Mouse (Mus musculus) hindbrain, embryonic 14.5 days (tissue): ENCODE results near the gene Gm42791. TPM values are rescaled to one million over a fixed set of nuclear protein-coding genes. Genes with fewer than 3 reads are reported as not detected.

Experiments
- ATAC-seq: fragments of 200-750 bp; cut with Nextera tagmentation; 2 replicates; pipeline ENCODE4 v1.8.0; 2017; ENCODE audit warnings: moderate number of reproducible peaks, mild to moderate bottlenecking, moderate TSS enrichment, moderate library complexity; ENCODE audit not compliant: low FRiP score
- DNase-seq: peaks from one replicate; pipeline ENCODE4 v3.0.0-alpha.2; 2015; ENCODE audit warnings: low spot score
- H3K27ac ChIP-seq: fragments of 300-500 bp; sonication (generic); 2 replicates; pipeline ENCODE4 v1.5.1; 2014; ENCODE audit warnings: mild to moderate bottlenecking, moderate library complexity
- H3K27me3 ChIP-seq: fragments of 300-500 bp; sonication (generic); 2 replicates; pipeline ENCODE4 v1.6.1; 2014; ENCODE audit warnings: mild to moderate bottlenecking, low read length, mixed read lengths; ENCODE audit not compliant: control insufficient read depth, insufficient read depth
- H3K36me3 ChIP-seq: fragments of 300-500 bp; sonication (generic); replicated peaks from 2 replicates; pipeline ENCODE4 v1.6.1; 2014; ENCODE audit not compliant: control insufficient read depth, insufficient read depth
- H3K4me1 ChIP-seq: fragments of 300-500 bp; sonication (generic); replicated peaks from 2 replicates; pipeline ENCODE4 v1.6.1; 2014; ENCODE audit warnings: antibody characterized with exemption, low read length, mixed read lengths; ENCODE audit not compliant: control insufficient read depth, insufficient read depth
- H3K4me2 ChIP-seq: fragments of 300-500 bp; sonication (generic); replicated peaks from 2 replicates; pipeline ENCODE4 v1.6.1; 2014; ENCODE audit warnings: mild to moderate bottlenecking, moderate library complexity
- H3K4me3 ChIP-seq: fragments of 300-500 bp; sonication (generic); replicated peaks from 2 replicates; pipeline ENCODE4 v1.5.1; 2014; ENCODE audit warnings: mild to moderate bottlenecking, low read length
- H3K9ac ChIP-seq: fragments of 300-500 bp; sonication (generic); 2 replicates; pipeline ENCODE4 v1.6.1; 2014
- H3K9me3 ChIP-seq: fragments of 300-500 bp; sonication (generic); 2 replicates; pipeline ENCODE4 v1.6.1; 2016; ENCODE audit warnings: low read length; ENCODE audit not compliant: control insufficient read depth
- WGBS: fragments of 180-500 bp; shearing (Covaris S2); extraction: QIAGEN DNeasy Blood & Tissue Kit; methylation state at CpG from one replicate; pipeline ENCODE4 v1.1.7; 2014; 5-methylcytosine and 5-hydroxymethylcytosine counted together
- polyA plus RNA-seq: library from polyadenylated mRNA; unstranded; fragments of >200 nt; fragmentation: Nextera tagmentation; extraction: Ambion mirVana; gene quantifications from 2 replicates; pipeline ENCODE4 v1.2.1, GENCODE M21; 2014

Gm42791 gene
- polyA plus RNA-seq, 1 experiment from 2014 or later: 0.33 TPM

DNA sequence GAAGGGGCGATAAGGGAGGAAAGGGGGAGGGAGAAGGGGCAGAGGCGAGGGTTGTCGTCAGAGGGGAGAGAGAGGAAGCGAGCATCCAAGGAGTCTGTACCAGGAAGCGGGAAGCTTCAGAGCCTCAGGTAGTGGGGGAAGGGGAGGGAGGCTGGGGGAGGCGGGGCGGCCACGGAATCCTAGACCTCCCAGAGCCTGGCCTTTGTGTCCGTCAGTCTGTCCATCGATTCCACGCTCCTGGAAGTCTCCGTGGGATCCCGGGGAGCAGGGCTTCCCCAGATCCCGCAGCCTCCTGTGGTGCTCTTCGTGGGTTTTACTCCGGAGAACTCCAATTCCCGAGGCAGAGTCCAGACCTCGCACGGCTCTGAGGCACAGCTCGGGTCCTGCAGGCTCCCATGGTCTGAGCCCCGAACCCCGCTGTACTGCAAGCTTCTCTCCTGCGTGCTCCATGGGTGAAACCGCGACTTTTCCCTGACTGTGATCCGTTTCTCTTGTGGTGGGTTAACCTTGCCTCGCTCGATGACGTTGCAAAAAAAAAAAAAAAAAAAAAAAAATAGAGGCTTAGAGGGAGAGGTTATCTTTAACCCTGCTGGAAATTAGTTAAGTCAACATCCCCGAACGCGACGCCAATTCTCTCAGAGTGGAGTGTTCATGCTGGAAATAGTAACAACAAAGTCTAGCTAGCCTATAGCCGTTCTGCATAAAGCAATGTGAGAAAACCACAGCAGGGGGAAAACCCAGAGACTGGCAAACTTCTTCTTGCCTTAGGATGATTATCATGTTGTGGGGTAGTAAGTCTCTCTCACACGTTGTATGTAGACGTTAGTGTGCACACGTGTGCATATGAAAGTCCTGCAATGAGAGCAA is 20.6 kb upstream of the Gm42791 start:
- Histone ChIP-seq H3K9ac (peak overlapping the region; percentile 60), H3K4me1 (peaks cover 10% of the 10 kb centered on the region; the same call in 1 of the 2 replicates), H3K27me3 (peaks cover 7% of the 10 kb centered on the region; the same call in 1 of the 2 replicates), H3K36me3 (no peaks in the 10 kb centered on the region), H3K4me2 (peak overlapping the region; percentile 87), H3K9me3 (no peaks in the 10 kb centered on the region), H3K27ac (no peak overlapping the region), H3K4me3 (peak overlapping the region; percentile 41)
- ATAC-seq: peak; percentile 68
- WGBS: 2% methylated on average over 36 of the region's 37 CpGs
- no peak for DNase-seq

DNA sequence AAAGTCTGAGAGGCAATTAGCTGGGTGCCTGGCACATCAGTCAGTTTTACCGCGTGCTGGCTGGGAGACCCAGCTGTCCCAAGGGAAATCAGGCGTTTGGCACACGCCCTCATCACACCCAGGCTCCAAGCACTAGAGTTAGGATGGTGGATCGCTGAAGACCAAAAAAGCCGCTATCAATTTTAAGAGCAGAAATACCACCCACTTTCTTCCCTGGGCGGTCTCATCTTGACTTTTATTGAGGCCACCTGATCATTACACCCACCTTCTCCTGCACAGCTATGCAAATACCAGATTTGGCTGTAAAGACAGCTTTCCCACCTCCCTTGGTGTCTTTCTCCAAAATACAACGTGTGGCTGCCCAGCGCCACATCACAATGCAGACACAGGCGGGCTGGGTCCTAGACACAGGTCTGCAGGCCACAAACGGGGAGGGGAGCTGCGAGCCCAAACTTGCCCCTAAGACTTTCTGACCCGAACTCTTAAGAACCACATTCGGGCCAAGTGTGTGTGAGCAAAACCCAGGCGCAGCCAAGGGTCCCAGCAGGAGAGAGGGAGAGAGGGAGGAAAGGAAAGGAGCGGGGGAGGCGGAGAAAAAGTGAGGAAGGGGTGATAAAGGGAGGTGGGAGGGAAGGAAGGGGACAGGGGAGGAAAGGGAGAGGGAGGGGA is 19.8 kb upstream of the Gm42791 start:
- H3K4me1 ChIP-seq: peaks cover 10% of the 10 kb centered on the region; the same call in 1 of the 2 replicates
- ATAC-seq (peak; percentile 4; the same call in 1 of the 2 replicates), DNase-seq (no peak)
- peaks cover 7% of the 10 kb centered on the region; the same call in 1 of the 2 replicates for H3K27me3 ChIP-seq
- H3K9me3 ChIP-seq: no peaks in the 10 kb centered on the region
- WGBS: 11% methylated on average over 17 of the region's 17 CpGs
- H3K4me2 ChIP-seq: peak overlapping the region; percentile 87
- no peaks in the 10 kb centered on the region for H3K36me3 ChIP-seq
- peak overlapping the region; percentile 41 for H3K4me3 ChIP-seq
- H3K9ac ChIP-seq: peak overlapping the region; percentile 60; the same call in 1 of the 2 replicates
- H3K27ac ChIP-seq: no peak overlapping the region

DNA sequence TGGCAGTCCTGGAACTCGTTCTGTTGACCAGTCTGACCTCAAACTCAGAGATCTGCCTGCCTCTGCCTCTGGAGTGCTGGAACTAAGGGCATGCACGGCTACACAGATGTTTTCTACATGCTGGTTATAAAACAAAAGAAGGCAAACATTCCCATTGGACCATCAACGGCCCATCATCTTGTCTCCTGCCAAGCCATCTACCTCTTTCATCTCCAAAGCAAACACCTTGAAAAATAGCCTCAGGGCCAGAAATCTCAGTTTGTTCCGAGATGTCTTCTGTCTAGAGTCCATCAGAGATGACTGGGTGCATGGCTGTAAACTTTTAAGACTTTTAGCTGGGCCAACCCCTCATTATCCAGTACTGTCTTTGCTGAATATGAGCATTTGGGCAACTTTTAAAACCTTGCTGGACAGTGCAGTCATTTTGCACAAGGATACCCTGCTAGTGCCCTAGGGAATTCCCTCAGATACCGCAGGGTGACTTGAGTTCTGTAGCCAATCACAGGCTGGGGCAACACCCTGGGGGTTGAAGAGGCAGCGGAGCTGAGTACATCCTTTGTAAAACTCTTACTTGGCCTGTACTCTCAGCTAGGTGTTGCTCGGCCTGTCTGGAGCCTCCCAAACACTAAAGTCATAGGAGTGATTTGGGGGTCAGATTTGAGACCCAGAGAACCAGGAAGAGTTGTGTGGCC is 19.0 kb upstream of the Gm42791 start:
- Histone ChIP-seq H3K9ac (no peak overlapping the region), H3K27ac (no peak overlapping the region), H3K27me3 (peaks cover 7% of the 10 kb centered on the region; the same call in 1 of the 2 replicates), H3K36me3 (no peaks in the 10 kb centered on the region), H3K4me3 (no peak overlapping the region), H3K4me2 (no peak overlapping the region), H3K9me3 (no peaks in the 10 kb centered on the region), H3K4me1 (peaks cover 10% of the 10 kb centered on the region; the same call in 1 of the 2 replicates)
- DNase-seq: no peak
- 74% methylated on average over 7 of the region's 7 CpGs for WGBS
- no peak for ATAC-seq

DNA sequence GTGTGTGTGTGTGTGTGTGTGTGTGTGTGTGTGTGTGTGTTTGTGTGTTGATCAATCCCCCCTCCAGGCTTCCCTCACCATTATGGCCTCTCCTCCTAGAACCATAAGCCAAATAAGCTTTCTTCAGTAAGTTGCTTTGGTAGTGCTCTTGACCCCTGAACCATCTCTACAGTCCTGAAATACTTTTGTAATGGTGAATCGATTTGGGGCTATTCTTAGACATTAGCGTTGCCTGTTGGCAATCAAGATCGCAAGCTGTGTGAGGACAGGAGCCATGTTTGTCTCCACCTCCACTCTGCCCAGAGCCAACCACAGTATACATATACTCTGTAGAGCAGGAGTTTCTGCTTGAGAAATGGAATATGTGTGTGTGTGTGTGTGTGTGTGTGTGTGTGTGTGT is 14.2 kb upstream of the Gm42791 start:
- ATAC-seq (no peak), DNase-seq (no peak)
- Histone ChIP-seq H3K4me1 (no peaks in the 10 kb centered on the region; the same call in 1 of the 2 replicates), H3K4me3 (no peak overlapping the region), H3K27ac (no peak overlapping the region), H3K9ac (no peak overlapping the region), H3K27me3 (no peaks in the 10 kb centered on the region), H3K4me2 (no peak overlapping the region), H3K36me3 (no peaks in the 10 kb centered on the region), H3K9me3 (no peaks in the 10 kb centered on the region)
- 86% methylated on average over 3 of the region's 3 CpGs for WGBS

DNA sequence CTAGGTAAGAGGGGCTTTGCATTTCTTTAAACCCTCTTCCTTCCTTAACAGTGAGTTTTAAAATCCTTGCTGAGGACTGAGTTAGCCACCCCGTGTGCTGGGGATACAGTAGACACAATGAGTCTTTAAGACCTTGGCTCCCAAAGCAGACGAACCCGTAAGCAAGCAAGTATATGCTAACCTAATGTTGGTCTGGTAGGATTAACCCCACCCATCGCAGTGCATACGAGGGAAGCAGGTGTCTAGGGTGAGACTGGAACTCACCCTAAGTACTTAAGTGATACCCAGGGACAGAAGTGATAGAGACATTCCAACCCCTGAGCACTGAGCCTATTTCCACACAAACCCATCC is 12.3 kb upstream of the Gm42791 start:
- no peaks in the 10 kb centered on the region for H3K36me3 ChIP-seq
- DNase-seq (no peak), ATAC-seq (no peak)
- peak overlapping the region; percentile 48; the same call in 1 of the 2 replicates for H3K4me2 ChIP-seq
- no peaks in the 10 kb centered on the region for H3K9me3 ChIP-seq
- no peak overlapping the region for H3K27ac ChIP-seq
- H3K27me3 ChIP-seq: no peaks in the 10 kb centered on the region
- WGBS: 65% methylated on average over 5 of the region's 5 CpGs
- H3K4me3 ChIP-seq: no peak overlapping the region
- peaks cover 6% of the 10 kb centered on the region; the same call in 1 of the 2 replicates for H3K4me1 ChIP-seq
- peak overlapping the region; percentile 46 for H3K9ac ChIP-seq

DNA sequence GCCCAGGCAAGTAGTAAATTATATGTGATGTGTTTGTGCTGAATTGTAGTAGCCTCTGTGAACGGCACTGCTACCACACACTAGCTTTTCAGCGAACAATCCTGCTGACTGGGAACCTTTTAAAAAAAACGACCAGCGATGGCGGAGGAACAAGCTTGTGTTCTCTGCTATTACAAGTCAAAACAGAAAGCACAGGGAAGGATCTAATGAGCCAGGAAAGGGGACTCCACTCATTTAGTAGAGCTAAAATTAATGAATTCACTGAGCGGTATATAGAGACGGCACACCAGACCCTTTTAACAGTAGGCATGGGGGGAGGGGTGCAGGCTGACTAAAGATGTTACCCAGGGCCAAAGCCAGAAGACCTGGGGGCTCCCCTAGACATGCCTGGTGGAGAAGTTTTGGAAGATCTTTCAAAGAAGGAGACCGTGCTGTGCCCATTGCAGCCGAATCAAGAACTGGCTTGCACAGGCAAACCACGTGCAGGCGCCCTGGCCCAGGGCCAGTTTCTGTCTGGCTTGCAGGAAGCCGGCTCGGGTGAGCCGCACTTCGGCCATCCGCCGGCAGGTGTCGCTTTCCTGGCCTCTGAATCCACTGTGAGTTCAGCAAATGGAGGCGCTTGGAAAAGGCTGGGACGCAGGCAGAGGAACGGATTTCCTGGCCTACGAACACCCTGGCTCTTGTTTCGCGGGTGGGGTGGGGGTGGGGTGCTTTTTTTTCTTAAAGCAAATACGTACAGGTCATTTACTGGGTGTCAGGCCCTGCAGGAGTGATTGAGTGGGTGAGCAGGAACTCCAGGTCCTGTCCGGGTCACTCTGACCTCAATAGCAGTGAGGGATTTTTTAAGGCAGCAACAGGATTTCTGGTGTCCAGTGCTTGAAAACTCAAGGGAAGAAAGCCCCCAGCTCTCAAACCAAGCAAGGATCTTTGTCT is 11.7 kb upstream of the Gm42791 start:
- H3K4me1 ChIP-seq: peaks cover 6% of the 10 kb centered on the region; the same call in 1 of the 2 replicates
- H3K4me2 ChIP-seq: peak overlapping the region; percentile 48
- peak; percentile 89 for ATAC-seq
- no peaks in the 10 kb centered on the region for H3K9me3 ChIP-seq
- DNase-seq: peak; percentile 100
- H3K27ac ChIP-seq: peak overlapping the region; percentile 9; the same call in 1 of the 2 replicates
- peak overlapping the region; percentile 11 for H3K4me3 ChIP-seq
- H3K27me3 ChIP-seq: no peaks in the 10 kb centered on the region
- peak overlapping the region; percentile 46 for H3K9ac ChIP-seq
- WGBS: 6% methylated on average over 26 of the region's 26 CpGs
- no peaks in the 10 kb centered on the region for H3K36me3 ChIP-seq

DNA sequence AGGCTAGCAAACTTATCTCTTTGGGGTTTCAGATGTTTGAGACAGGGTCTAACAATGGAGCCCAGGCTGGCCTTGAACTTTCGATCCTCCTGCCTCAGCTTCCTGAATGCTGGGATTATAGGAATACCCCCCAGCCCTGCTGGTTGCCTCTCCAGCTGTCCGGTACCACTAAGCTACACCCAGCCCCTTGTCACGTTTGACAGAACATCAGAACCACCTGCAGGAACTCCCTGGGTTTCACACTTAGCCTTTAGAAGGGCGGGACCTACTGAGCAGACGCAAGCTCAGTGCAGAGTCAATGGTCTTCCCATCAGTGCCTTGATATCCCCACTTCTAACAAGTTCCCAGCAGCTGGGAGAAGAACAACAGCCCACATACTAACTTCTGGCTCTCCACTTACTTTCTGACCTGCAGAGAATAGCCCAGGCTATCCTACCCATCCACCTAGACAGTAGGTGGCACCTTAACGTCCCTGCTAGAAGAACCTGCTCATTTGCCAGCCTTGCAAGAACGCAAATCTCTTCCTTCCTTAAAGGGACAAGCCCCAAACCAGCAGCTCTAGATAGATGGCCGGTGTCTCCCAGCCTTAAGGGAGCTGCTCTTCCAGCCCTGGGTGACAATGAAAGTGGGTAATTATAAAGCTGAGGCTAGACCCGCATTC is 10.9 kb upstream of the Gm42791 start:
- 75% methylated on average over 9 of the region's 9 CpGs for WGBS
- no peak overlapping the region; the same call in 1 of the 2 replicates for H3K4me3 ChIP-seq
- H3K9ac ChIP-seq: 0 out of 2 replicates have a peak overlapping the region, but pooled peaks have one; percentile 30
- no peaks in the 10 kb centered on the region for H3K9me3 ChIP-seq
- H3K36me3 ChIP-seq: no peaks in the 10 kb centered on the region
- ATAC-seq (no peak), DNase-seq (no peak)
- peak overlapping the region; percentile 9; the same call in 1 of the 2 replicates for H3K27ac ChIP-seq
- peak overlapping the region; percentile 48 for H3K4me2 ChIP-seq
- no peaks in the 10 kb centered on the region for H3K27me3 ChIP-seq
- peaks cover 6% of the 10 kb centered on the region; the same call in 1 of the 2 replicates for H3K4me1 ChIP-seq

DNA sequence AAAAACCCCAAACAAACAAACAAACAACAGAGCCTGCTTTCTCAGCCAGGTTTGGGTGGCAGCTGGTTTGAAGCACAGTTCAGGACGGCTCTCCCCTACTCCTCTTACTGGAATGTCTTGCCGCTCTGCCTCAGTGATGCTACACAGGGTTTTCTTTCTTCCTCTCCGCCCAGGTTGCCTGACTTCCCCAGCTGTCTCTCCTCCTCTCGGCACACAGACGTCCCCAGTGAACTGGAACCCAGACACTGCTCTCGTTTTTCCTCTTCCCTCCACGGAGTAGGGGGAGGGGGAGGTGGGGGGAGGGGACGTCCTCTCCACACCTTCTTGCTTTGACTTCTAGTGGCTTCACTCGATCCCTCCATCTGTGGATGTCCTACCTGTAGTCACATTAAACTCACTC is 10.1 kb upstream of the Gm42791 start:
- ATAC-seq (no peak), DNase-seq (no peak)
- Histone ChIP-seq H3K4me1 (peaks cover 6% of the 10 kb centered on the region; the same call in 1 of the 2 replicates), H3K4me3 (no peak overlapping the region), H3K4me2 (no peak overlapping the region), H3K9me3 (no peaks in the 10 kb centered on the region), H3K27me3 (no peaks in the 10 kb centered on the region), H3K27ac (no peak overlapping the region), H3K9ac (no peak overlapping the region), H3K36me3 (no peaks in the 10 kb centered on the region)
- WGBS: 36% methylated on average over 9 of the region's 9 CpGs
